Mouse (Mus musculus): ENCODE data around the gene Tmem37. TPM values are rescaled to one million over a fixed set of nuclear protein-coding genes. Genes with fewer than 3 reads are reported as not detected.

Gene Tmem37
- 1 to 10 TPM; 1.1 TPM for total RNA-seq (2021)

DNA sequence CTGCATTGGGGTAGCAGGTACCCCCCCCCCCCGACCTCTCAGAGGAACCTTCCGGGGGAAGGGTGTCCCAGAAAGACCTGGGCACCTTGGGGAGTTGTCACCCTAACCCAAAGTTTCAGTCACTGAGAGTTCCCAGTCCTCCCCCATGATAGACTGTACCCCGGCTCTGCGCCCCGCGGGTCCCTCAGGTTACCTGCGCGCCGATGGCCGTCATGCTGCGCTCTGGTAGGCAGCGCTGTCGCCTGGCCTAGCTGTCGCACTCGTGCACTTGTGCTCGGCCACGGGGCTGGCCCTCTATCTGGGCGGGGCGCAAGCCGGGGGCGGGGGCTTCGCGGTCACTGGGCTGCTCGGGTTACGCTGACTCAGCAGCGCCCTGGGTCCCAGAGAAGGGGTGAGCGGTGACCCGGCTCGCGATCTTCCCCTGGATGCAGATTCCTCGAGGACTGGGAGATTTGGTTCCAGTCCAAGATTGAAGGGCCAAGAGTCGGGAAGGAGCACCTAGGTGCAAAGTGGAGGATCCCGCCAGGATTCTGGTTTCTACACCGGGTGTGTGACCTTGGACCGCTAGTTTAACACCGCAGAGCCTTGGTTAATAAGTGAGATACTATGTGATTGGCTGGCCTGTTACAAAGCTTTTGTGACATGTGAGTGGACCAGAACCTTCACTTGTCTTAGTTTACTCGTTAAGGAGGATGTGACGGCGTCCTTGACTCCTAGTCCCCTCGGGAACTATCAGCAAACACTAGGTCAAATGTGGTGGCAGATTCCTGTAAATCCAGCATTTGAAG, at the start of gene Tmem37:
Gene Tmem37, minus strand, starts transcription at position 556 of the 788 bp plus-strand sequence.
- intact Hi-C loops (cut with DNase I): no loop called here
- DNase-seq (ENCODE audit: low spot score in 2 of 2): peak in 1 of 2 experiments; percentile 21

GRCm38 (mm10) chr1:120122634-120123383, 48.9 kb upstream of the Tmem37 start:
- intact Hi-C loops (cut with DNase I): no loop called here
- DNase-seq (ENCODE audit: low spot score in 2 of 2): no peak

DNA sequence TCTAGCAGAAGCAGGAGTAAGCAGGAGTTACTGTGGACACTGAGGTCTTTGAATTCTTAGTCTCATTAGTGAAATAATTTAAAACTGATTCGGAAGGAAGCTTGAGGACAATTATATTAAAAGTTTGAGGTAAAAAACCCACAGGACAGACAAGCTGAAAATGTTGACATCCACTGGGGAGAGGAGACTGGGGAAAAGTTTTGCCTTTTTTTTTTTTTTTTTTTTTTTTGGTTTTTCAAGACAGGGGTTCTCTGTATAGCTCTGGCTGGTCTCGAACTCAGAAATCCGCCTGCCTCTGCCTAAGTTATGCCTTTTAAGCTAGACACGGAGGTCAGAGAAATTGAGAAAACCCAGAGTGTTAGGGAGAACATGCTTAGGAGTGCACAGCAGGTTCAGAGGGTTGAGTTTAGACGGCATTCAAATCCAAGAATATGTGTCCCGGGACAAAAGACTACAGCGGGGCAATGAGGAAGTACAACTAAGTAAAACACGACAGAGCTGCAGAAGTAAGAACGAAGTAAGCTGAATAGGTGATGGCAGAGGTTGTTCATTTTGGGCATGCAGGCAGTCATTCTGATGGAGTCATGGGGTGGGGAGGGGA, 48.2 kb upstream of the Tmem37 start:
- intact Hi-C loops (cut with DNase I): no loop called here
- DNase-seq (ENCODE audit: low spot score in 2 of 2): no peak

GRCm38 (mm10) chr1:120120969-120121811, 47.3 kb upstream of the Tmem37 start, which contains the start of the genes Dbi and 3110009E18Rik:
TSS of gene Dbi (minus strand) at chr1:120121078.
TSS of gene 3110009E18Rik (plus strand) at chr1:120121187.
- peak; percentile 96 to 97 for DNase-seq (ENCODE audit: low spot score in 2 of 2)
- intact Hi-C loops (cut with DNase I): no loop called here

- peak; percentile 17 to 29 for DNase-seq (ENCODE audit: low spot score in 2 of 2)
- intact Hi-C loops (cut with DNase I): no loop called here
Measured at GRCm38 (mm10) chr1:120120141-120120968, 46.5 kb upstream of the Tmem37 start.

DNA sequence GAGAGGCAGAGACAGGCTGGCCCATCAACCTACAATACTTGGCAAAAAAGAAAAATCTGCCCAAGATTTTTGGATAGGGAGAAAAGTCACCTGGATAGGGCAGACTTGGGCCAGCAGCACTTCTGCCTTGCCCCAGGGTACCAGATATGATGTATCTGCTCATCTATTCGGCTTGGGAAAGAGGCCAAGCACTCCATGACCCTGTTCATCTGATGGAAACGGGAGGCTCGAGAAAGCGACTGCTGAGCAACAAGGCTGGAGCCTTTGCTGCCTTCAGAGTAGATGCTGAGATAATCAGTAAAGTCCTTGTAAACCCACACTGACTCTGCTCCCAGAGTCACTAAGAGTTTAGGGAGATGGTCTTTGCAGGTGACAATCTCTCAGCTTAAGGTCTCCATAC, 45.5 kb upstream of the Tmem37 start:
- no peak for DNase-seq (ENCODE audit: low spot score in 2 of 2)
- intact Hi-C loops (cut with DNase I): no loop called here

- intact Hi-C loops (cut with DNase I): no loop called here
- no peak for DNase-seq (ENCODE audit: low spot score in 2 of 2)
Measured at GRCm38 (mm10) chr1:120118854-120119253, 45.0 kb upstream of the Tmem37 start.

DNA sequence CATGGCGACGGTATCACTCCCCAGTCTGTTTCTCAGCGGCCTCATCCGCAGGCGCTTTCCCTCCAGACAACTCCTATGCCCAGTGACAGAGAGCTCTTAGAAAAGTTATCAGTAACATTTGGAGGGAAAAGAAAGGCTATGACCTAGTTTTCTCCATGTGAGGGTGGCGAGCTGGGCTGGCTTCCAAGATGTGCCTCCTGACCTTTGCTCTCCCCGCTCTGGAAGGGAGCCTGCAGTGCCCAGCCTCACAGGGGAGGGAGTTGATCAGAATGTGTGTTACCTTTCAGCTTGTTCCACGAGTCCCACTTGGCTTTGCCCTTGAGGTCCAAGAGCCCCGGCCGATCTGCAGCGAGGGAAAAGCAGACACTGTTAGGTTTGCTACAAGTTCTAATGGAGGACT, 42.2 kb upstream of the Tmem37 start:
- intact Hi-C loops (cut with DNase I): no loop called here
- DNase-seq (ENCODE audit: low spot score in 2 of 2): no peak

- peak; percentile 64 to 73 for DNase-seq (ENCODE audit: low spot score in 2 of 2)
- intact Hi-C loops (cut with DNase I): no loop called here
Measured at GRCm38 (mm10) chr1:120115671-120116081, 41.8 kb upstream of the Tmem37 start.

- DNase-seq (ENCODE audit: low spot score in 2 of 2): no peak
- intact Hi-C loops (cut with DNase I): no loop called here
Measured at GRCm38 (mm10) chr1:120112251-120113187, 38.6 kb upstream of the Tmem37 start.

- DNase-seq (ENCODE audit: low spot score in 2 of 2): no peak
- intact Hi-C loops (cut with DNase I): no loop called here
Measured at GRCm38 (mm10) chr1:120111766-120112165, 37.9 kb upstream of the Tmem37 start.

GRCm38 (mm10) chr1:120109741-120110432, 36.0 kb upstream of the Tmem37 start:
- intact Hi-C loops (cut with DNase I): no loop called here
- no peak for DNase-seq (ENCODE audit: low spot score in 2 of 2)

- intact Hi-C loops (cut with DNase I): no loop called here
- no peak for DNase-seq (ENCODE audit: low spot score in 2 of 2)
Measured at GRCm38 (mm10) chr1:120105556-120105959, 31.7 kb upstream of the Tmem37 start.

- intact Hi-C loops (cut with DNase I): no loop called here
Measured at GRCm38 (mm10) chr1:120101227-120101609, 27.3 kb upstream of the Tmem37 start.

DNA sequence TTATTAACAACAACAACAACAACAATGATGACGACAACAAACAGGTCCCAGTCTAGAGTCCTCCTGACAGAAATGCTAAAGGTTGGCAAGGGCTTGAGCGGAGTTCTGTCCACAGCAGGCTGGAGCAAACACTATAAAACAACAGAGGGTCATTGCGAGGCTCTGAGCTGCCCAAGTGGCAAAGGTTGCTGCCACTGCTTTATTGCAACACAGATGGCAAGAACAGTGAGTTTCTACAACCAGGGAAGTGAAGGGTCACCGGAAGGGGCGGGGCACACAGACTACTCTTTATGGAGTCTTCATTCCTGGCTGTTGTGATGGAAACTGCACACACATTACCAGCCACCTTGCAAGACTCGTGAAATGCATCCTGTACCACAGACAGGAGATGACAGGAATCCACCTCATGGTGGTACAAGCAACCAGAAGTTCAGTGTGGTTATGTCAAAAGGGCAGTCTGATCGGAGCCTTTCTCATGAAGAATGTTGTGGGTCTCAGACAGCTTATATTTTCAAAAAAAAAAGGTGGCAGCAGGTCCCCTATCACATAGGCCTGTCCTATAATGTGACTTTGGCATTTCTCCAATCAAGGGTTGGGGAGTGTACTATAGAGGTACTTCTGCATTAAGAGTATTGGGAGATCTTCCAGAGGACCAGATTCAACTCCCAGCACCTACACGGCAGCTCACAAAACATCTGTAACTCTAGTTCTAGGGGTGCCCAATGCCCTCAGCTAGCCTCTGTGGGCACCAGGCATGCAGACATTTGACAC, 26.8 kb upstream of the Tmem37 start:
- intact Hi-C loops (cut with DNase I): no loop called here
- no peak for DNase-seq (ENCODE audit: low spot score in 2 of 2)

More at GRCm38 (mm10) chr1:120101227-120101609, 27.3 kb upstream of the Tmem37 start:
- no peak for DNase-seq (ENCODE audit: low spot score in 2 of 2)

- intact Hi-C loops (cut with DNase I): loop anchor here (2.0 kb wide), 1 partner anchor 47 kb away; no protein-coding TSS in a partner anchor
- no peak for DNase-seq (ENCODE audit: low spot score in 2 of 2)
Measured at GRCm38 (mm10) chr1:120099483-120099882, 25.6 kb upstream of the Tmem37 start.
